Mouse (Mus musculus) hindbrain, embryonic 15.5 days (tissue): ENCODE results near the gene Lrrc30. TPM values are rescaled to one million over a fixed set of nuclear protein-coding genes. Genes with fewer than 3 reads are reported as not detected.
A peak's percentile ranks its signal among the peaks of the same experiment; 100 is the strongest.

Experiments used
- ATAC-seq: fragments of 200-750 bp; cut with Nextera tagmentation; 2 replicates; pipeline ENCODE4 v1.8.0; 2017; ENCODE audit warnings: low read depth, moderate number of reproducible peaks, moderate TSS enrichment; ENCODE audit not compliant: low FRiP score
- H3K27ac ChIP-seq: fragments of 300-500 bp; sonication (generic); replicated peaks from 2 replicates; pipeline ENCODE4 v1.5.1; 2015; ENCODE audit warnings: mild to moderate bottlenecking, inconsistent platforms
- H3K27me3 ChIP-seq: fragments of 300-500 bp; sonication (generic); 2 replicates; pipeline ENCODE4 v1.6.1; 2015; ENCODE audit warnings: control low read depth, inconsistent platforms
- H3K36me3 ChIP-seq: fragments of 300-500 bp; sonication (generic); 2 replicates; pipeline ENCODE4 v1.6.1; 2015; ENCODE audit warnings: control low read depth, inconsistent platforms
- H3K4me1 ChIP-seq: fragments of 300-500 bp; sonication (generic); replicated peaks from 2 replicates; pipeline ENCODE4 v1.6.1; 2015; ENCODE audit warnings: control low read depth, inconsistent platforms
- H3K4me2 ChIP-seq: fragments of 300-500 bp; sonication (generic); 2 replicates; pipeline ENCODE4 v1.6.1; 2015; ENCODE audit warnings: moderate library complexity, mild to moderate bottlenecking, inconsistent platforms
- H3K4me3 ChIP-seq: fragments of 300-500 bp; sonication (generic); 2 replicates; pipeline ENCODE4 v1.5.1; 2015; ENCODE audit warnings: mild to moderate bottlenecking, inconsistent platforms
- H3K9ac ChIP-seq: fragments of 300-500 bp; sonication (generic); 2 replicates; pipeline ENCODE4 v1.6.1; 2015; ENCODE audit warnings: inconsistent platforms
- H3K9me3 ChIP-seq: fragments of 300-500 bp; sonication (generic); 2 replicates; pipeline ENCODE4 v1.6.1; 2016; ENCODE audit warnings: control low read depth, inconsistent platforms
- WGBS: fragments of 180-500 bp; shearing (Covaris S2); methylation state at CpG from one replicate; pipeline ENCODE4 v1.1.7; 2015; 5-methylcytosine and 5-hydroxymethylcytosine counted together
- polyA plus RNA-seq: library from polyadenylated mRNA; unstranded; fragments of >200 nt; fragmentation: Nextera tagmentation; extraction: Ambion mirVana; gene quantifications from 2 replicates; pipeline ENCODE4 v1.2.1, GENCODE M21; 2015

Gene Lrrc30
- polyA plus RNA-seq, 1 experiment from 2014 or later: not detected

GRCm38 (mm10) chr17:67629211-67629657 lies 3.3 kb downstream of the Lrrc30 start:
- Histone ChIP-seq H3K4me3 (no peak overlapping the region), H3K27me3 (no peaks in the 10 kb centered on the region), H3K9ac (no peak overlapping the region), H3K9me3 (no peaks in the 10 kb centered on the region), H3K27ac (no peak overlapping the region), H3K36me3 (no peaks in the 10 kb centered on the region), H3K4me2 (no peak overlapping the region), H3K4me1 (peaks cover 5% of the 10 kb centered on the region; the same call in 1 of the 2 replicates)
- ATAC-seq: 0 out of 2 replicates have a peak, but pooled peaks have one; percentile 51
- WGBS: 47% methylated on average over 13 of the region's 13 CpGs

DNA sequence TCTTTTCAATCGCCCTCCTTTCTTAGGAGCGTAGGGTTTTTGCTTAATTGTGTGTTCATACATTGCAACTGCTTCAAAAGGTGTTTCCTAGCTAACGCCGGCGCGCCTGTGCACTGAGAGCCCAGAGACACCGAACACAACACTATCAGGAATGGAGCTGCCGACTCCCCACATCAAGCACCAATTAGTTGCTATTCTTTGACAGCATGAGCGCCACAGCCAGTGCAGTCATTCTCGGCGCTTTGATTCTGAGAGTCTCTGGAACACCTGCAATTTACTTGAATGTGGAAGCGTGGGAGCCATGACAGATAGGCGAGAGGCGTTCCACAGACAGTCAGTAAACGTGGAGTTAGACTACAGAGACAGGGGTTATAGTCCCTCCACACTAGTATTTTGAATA lies 4.0 kb downstream of the Lrrc30 start:
- no peaks in the 10 kb centered on the region for H3K36me3 ChIP-seq
- H3K27ac ChIP-seq: no peak overlapping the region
- H3K4me3 ChIP-seq: no peak overlapping the region
- H3K4me1 ChIP-seq: peaks cover 5% of the 10 kb centered on the region; the same call in 1 of the 2 replicates
- no peaks in the 10 kb centered on the region for H3K9me3 ChIP-seq
- WGBS: 86% methylated on average over 15 of the region's 15 CpGs
- no peak overlapping the region for H3K4me2 ChIP-seq
- no peaks in the 10 kb centered on the region for H3K27me3 ChIP-seq
- ATAC-seq: no peak
- no peak overlapping the region for H3K9ac ChIP-seq

DNA sequence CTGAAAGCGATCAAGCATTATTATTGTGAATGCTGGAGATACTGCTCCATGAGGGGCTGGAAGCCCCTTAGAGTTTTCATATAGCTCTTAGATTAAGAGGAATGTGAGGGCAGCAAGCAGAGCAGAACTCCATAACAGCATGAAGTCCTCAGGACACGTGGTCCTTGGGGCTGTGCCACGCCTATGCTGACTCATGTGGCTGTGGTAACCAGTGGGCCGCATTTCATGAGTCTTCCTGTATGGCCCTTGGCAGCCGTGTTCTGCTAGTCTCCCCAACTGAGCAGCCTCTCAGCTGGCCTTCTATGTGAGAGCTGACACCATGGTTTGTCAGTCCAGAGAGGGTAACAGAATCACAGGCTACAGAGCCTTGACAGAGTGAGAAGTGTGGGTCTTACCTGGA lies 7.1 kb downstream of the Lrrc30 start:
- H3K9me3 ChIP-seq: no peaks in the 10 kb centered on the region
- no peak overlapping the region for H3K4me2 ChIP-seq
- H3K4me1 ChIP-seq: peaks cover 5% of the 10 kb centered on the region; the same call in 1 of the 2 replicates
- WGBS: 78% methylated on average over 5 of the region's 5 CpGs
- H3K27ac ChIP-seq: no peak overlapping the region
- ATAC-seq: no peak
- no peaks in the 10 kb centered on the region for H3K36me3 ChIP-seq
- H3K27me3 ChIP-seq: no peaks in the 10 kb centered on the region
- H3K4me3 ChIP-seq: no peak overlapping the region
- H3K9ac ChIP-seq: no peak overlapping the region

DNA sequence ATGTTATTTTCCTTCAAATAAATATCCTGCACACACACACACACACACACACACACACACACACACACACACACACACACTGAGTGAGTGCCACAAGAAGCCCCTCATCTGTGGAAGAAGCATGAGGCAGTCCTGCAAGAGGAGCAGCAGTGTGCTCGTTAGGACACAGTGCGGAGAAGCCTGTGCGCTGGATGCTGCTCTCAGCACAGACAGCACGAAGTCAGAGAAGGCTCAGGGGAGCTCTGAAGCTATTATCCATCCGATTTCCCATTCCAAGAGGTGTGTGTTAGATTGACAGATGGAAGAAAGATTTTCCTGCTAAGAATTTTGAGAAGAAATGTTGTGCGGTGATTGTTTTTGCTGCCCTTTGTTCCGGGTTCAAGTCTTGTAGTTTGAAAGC lies 13.5 kb downstream of the Lrrc30 start:
- H3K4me1 ChIP-seq: 0 out of 2 replicates have a peak, but pooled peaks cover 5% of the 10 kb centered on the region
- H3K4me3 ChIP-seq: no peak overlapping the region
- WGBS: 42% methylated on average over 7 of the region's 7 CpGs
- H3K27me3 ChIP-seq: no peaks in the 10 kb centered on the region
- H3K4me2 ChIP-seq: no peak overlapping the region
- ATAC-seq: no peak
- H3K9me3 ChIP-seq: no peaks in the 10 kb centered on the region
- no peaks in the 10 kb centered on the region for H3K36me3 ChIP-seq
- no peak overlapping the region for H3K9ac ChIP-seq
- H3K27ac ChIP-seq: no peak overlapping the region

- H3K4me3 ChIP-seq: no peak overlapping the region
- ATAC-seq: no peak
- 81% methylated on average over 5 of the region's 5 CpGs for WGBS
These were observed 18.1 kb downstream of the Lrrc30 start for GRCm38 (mm10) chr17:67614381-67614780.

DNA sequence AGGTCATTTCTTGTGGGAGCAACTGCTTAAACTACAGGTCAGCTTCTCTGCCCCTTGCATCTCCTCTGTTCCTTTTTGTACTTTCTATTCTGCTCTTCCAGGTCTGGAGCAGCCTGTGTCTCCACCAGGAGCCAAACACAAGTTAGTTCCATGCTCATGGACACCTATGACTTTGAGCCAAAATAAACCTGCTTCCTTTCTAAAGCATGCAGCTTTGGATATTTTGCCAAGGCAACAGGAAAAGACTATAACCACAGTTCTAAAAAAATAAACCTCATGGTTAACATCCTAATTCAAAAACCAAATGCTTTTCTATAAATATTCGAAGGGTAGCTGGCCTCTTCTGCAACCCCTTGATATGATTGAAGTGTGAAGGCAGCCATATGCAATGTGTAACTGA lies 19.9 kb downstream of the Lrrc30 start:
- H3K9ac ChIP-seq: no peak overlapping the region
- no peak overlapping the region for H3K4me2 ChIP-seq
- no peaks in the 10 kb centered on the region for H3K9me3 ChIP-seq
- no peaks in the 10 kb centered on the region for H3K36me3 ChIP-seq
- no peaks in the 10 kb centered on the region for H3K27me3 ChIP-seq
- ATAC-seq: no peak
- H3K4me3 ChIP-seq: no peak overlapping the region
- H3K27ac ChIP-seq: no peak overlapping the region
- no peaks in the 10 kb centered on the region for H3K4me1 ChIP-seq
- 77% methylated on average over 1 of the region's 1 CpGs for WGBS

More at GRCm38 (mm10) chr17:67614381-67614780, 18.1 kb downstream of the Lrrc30 start:
- Histone ChIP-seq H3K27ac (no peak overlapping the region), H3K9ac (no peak overlapping the region), H3K27me3 (no peaks in the 10 kb centered on the region), H3K4me1 (0 out of 2 replicates have a peak, but pooled peaks cover 5% of the 10 kb centered on the region), H3K36me3 (no peaks in the 10 kb centered on the region), H3K4me2 (no peak overlapping the region), H3K9me3 (no peaks in the 10 kb centered on the region)

- no peak for ATAC-seq
- H3K4me3 ChIP-seq: no peak overlapping the region
- no peaks in the 10 kb centered on the region for H3K9me3 ChIP-seq
- H3K4me1 ChIP-seq: no peaks in the 10 kb centered on the region
- H3K36me3 ChIP-seq: no peaks in the 10 kb centered on the region
- WGBS: 97% methylated on average over 3 of the region's 3 CpGs
- no peaks in the 10 kb centered on the region for H3K27me3 ChIP-seq
- H3K4me2 ChIP-seq: no peak overlapping the region
- no peak overlapping the region for H3K9ac ChIP-seq
- no peak overlapping the region for H3K27ac ChIP-seq
These were observed 20.4 kb downstream of the Lrrc30 start for GRCm38 (mm10) chr17:67612151-67612550.

DNA sequence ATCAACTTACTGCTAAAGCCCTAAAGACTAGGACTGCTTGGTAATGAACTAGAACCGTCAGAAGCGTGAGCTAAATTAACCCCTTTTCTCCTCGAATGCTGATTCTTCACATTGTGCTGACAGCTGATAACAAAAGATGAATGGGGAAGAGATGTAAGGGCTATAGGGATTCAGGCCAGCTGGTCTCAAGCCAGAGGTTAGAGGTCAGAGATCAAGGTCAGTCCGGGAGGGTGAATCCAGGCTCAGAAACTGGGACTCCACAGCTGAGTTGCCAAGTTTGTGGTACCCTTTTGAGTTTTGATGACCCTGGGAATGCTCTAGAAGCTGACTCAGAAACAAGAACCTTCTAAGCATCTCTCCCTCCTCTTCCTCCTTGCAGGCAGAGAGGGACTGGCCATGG lies 28.1 kb downstream of the Lrrc30 start:
- no peaks in the 10 kb centered on the region for H3K9me3 ChIP-seq
- no peak overlapping the region for H3K9ac ChIP-seq
- H3K4me1 ChIP-seq: peaks cover 6% of the 10 kb centered on the region; the same call in 1 of the 2 replicates
- no peaks in the 10 kb centered on the region for H3K27me3 ChIP-seq
- H3K4me2 ChIP-seq: no peak overlapping the region
- 36% methylated on average over 4 of the region's 4 CpGs for WGBS
- H3K27ac ChIP-seq: no peak overlapping the region
- H3K4me3 ChIP-seq: no peak overlapping the region
- no peak for ATAC-seq
- no peaks in the 10 kb centered on the region for H3K36me3 ChIP-seq

GRCm38 (mm10) chr17:67602556-67602955 lies 30.0 kb downstream of the Lrrc30 start:
- no peak overlapping the region for H3K4me3 ChIP-seq
- 60% methylated on average over 4 of the region's 4 CpGs for WGBS
- no peaks in the 10 kb centered on the region for H3K36me3 ChIP-seq
- no peak overlapping the region for H3K9ac ChIP-seq
- no peak overlapping the region for H3K27ac ChIP-seq
- no peak overlapping the region for H3K4me2 ChIP-seq
- no peaks in the 10 kb centered on the region for H3K9me3 ChIP-seq
- ATAC-seq: no peak
- peaks cover 6% of the 10 kb centered on the region; the same call in 1 of the 2 replicates for H3K4me1 ChIP-seq
- H3K27me3 ChIP-seq: no peaks in the 10 kb centered on the region

GRCm38 (mm10) chr17:67584937-67585579 lies 47.5 kb downstream of the Lrrc30 start:
- peaks cover 11% of the 10 kb centered on the region for H3K4me1 ChIP-seq
- no peaks in the 10 kb centered on the region for H3K9me3 ChIP-seq
- H3K27me3 ChIP-seq: no peaks in the 10 kb centered on the region
- no peak overlapping the region for H3K9ac ChIP-seq
- H3K4me2 ChIP-seq: no peak overlapping the region
- ATAC-seq: peak; percentile 91
- 13% methylated on average over 6 of the region's 6 CpGs for WGBS
- H3K36me3 ChIP-seq: no peaks in the 10 kb centered on the region
- H3K27ac ChIP-seq: no peak overlapping the region
- no peak overlapping the region for H3K4me3 ChIP-seq

DNA sequence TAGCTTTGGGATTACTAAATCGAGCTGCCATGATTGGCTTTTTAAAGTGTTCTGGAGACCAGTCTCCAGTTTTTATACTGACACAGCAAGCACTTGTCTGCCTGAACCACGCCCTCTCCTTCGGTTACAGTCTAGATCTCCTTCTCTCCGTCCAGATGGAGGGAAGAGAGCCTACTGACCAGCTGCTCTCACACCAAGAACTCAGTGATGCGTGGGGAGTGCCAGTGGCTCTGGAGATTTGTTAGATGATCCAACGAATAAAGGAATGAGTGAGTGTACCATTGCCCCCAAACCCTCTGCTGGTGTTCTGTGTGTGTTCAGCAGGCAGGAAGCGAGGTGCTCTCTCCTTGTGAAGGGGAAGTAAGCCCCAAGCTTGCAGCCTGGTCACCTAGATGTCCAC lies 48.0 kb downstream of the Lrrc30 start:
- WGBS: 66% methylated on average over 7 of the region's 7 CpGs
- Histone ChIP-seq H3K4me3 (no peak overlapping the region), H3K36me3 (no peaks in the 10 kb centered on the region), H3K4me1 (peaks cover 11% of the 10 kb centered on the region), H3K27me3 (no peaks in the 10 kb centered on the region), H3K27ac (no peak overlapping the region), H3K9ac (no peak overlapping the region), H3K9me3 (no peaks in the 10 kb centered on the region), H3K4me2 (no peak overlapping the region)
- no peak for ATAC-seq

- Histone ChIP-seq H3K9me3 (no peaks in the 10 kb centered on the region), H3K27ac (no peak overlapping the region), H3K4me1 (peaks cover 11% of the 10 kb centered on the region), H3K9ac (no peak overlapping the region), H3K4me2 (no peak overlapping the region), H3K36me3 (no peaks in the 10 kb centered on the region), H3K27me3 (no peaks in the 10 kb centered on the region), H3K4me3 (no peak overlapping the region)
- 63% methylated on average over 7 of the region's 7 CpGs for WGBS
- no peak for ATAC-seq
These were observed 49.1 kb downstream of the Lrrc30 start for GRCm38 (mm10) chr17:67583422-67583821.
